Mouse (Mus musculus): ENCODE data around the gene Klhl21. TPM values are rescaled to one million over a fixed set of nuclear protein-coding genes. Genes with fewer than 3 reads are reported as not detected.

The Klhl21 gene
- polyA plus RNA-seq, 1 experiment from 2014 or later = 5.9 TPM

- H3K4me2 ChIP-seq (ENCODE audit: low read length) = no peak overlapping the region
- no peak overlapping the region for H3K27ac ChIP-seq (ENCODE audit: low read depth)
- WGBS = 89% methylated on average over 8 of the region's 8 CpGs
- H3K27me3 ChIP-seq (replicated peaks; ENCODE audit: control insufficient read depth, insufficient read depth, low read length) = no peaks in the 10 kb centered on the region
- H3K4me3 ChIP-seq (ENCODE audit: low read depth, low read length) = no peak overlapping the region
- peaks cover 21% of the 10 kb centered on the region for H3K4me1 ChIP-seq (replicated peaks; ENCODE audit: control insufficient read depth, insufficient read depth, low read length)
- ATAC-seq (replicated peaks; ENCODE audit: low FRiP score, low TSS enrichment, low read depth) (no peak), DNase-seq (ENCODE audit: low spot score) (no peak)
- no peaks in the 10 kb centered on the region for H3K9me3 ChIP-seq (ENCODE audit: control insufficient read depth, low read length)
- peaks cover 69% of the 10 kb centered on the region for H3K36me3 ChIP-seq (ENCODE audit: control insufficient read depth, insufficient read depth, low read length)
- no peak overlapping the region for H3K9ac ChIP-seq (ENCODE audit: low read length)
Measured at GRCm38 (mm10) chr4:152022506-152022905, 13.9 kb downstream of the Klhl21 start.

- Histone ChIP-seq H3K4me2 (ENCODE audit: low read length) (no peak overlapping the region), H3K36me3 (ENCODE audit: control insufficient read depth, insufficient read depth, low read length) (peaks cover 53% of the 10 kb centered on the region), H3K27ac (ENCODE audit: low read depth) (no peak overlapping the region), H3K9me3 (ENCODE audit: control insufficient read depth, low read length) (no peaks in the 10 kb centered on the region), H3K4me1 (replicated peaks; ENCODE audit: control insufficient read depth, insufficient read depth, low read length) (peaks cover 29% of the 10 kb centered on the region), H3K9ac (ENCODE audit: low read length) (no peak overlapping the region; the same call in 1 of the 2 replicates), H3K4me3 (ENCODE audit: low read depth, low read length) (no peak overlapping the region), H3K27me3 (replicated peaks; ENCODE audit: control insufficient read depth, insufficient read depth, low read length) (no peaks in the 10 kb centered on the region)
- 90% methylated on average over 11 of the region's 11 CpGs for WGBS
- DNase-seq (ENCODE audit: low spot score) (no peak), ATAC-seq (replicated peaks; ENCODE audit: low FRiP score, low TSS enrichment, low read depth) (no peak)
Measured at GRCm38 (mm10) chr4:152024525-152024924, 15.9 kb downstream of the Klhl21 start.

- peak overlapping the region; percentile 97 for H3K4me2 ChIP-seq (ENCODE audit: low read length)
- no peaks in the 10 kb centered on the region for H3K27me3 ChIP-seq (replicated peaks; ENCODE audit: control insufficient read depth, insufficient read depth, low read length)
- peak overlapping the region; percentile 64; the same call in 1 of the 2 replicates for H3K27ac ChIP-seq (ENCODE audit: low read depth)
- H3K4me1 ChIP-seq (replicated peaks; ENCODE audit: control insufficient read depth, insufficient read depth, low read length) = peaks cover 29% of the 10 kb centered on the region
- no peaks in the 10 kb centered on the region for H3K9me3 ChIP-seq (ENCODE audit: control insufficient read depth, low read length)
- ATAC-seq (replicated peaks; ENCODE audit: low FRiP score, low TSS enrichment, low read depth) (peak; percentile 67), DNase-seq (ENCODE audit: low spot score) (peak; percentile 72)
- 2% methylated on average over 38 of the region's 41 CpGs for WGBS
- H3K4me3 ChIP-seq (ENCODE audit: low read depth, low read length) = peak overlapping the region; percentile 69
- peak overlapping the region; percentile 69 for H3K9ac ChIP-seq (ENCODE audit: low read length)
- H3K36me3 ChIP-seq (ENCODE audit: control insufficient read depth, insufficient read depth, low read length) = peaks cover 29% of the 10 kb centered on the region
Measured at GRCm38 (mm10) chr4:152026751-152027508, 18.3 kb downstream of the Klhl21 start.

- Histone ChIP-seq H3K4me2 (ENCODE audit: low read length) (peak within 1 kb of the TSS; percentile 97), H3K27ac (ENCODE audit: low read depth) (peak within 1 kb of the TSS; percentile 64; the same call in 1 of the 2 replicates), H3K9me3 (ENCODE audit: control insufficient read depth, low read length) (no peaks in the 10 kb centered on the region), H3K36me3 (ENCODE audit: control insufficient read depth, insufficient read depth, low read length) (peaks cover 23% of the 10 kb centered on the region), H3K27me3 (replicated peaks; ENCODE audit: control insufficient read depth, insufficient read depth, low read length) (no peaks in the 10 kb centered on the region), H3K9ac (ENCODE audit: low read length) (peak within 1 kb of the TSS; percentile 69), H3K4me3 (ENCODE audit: low read depth, low read length) (peak within 1 kb of the TSS; percentile 69), H3K4me1 (replicated peaks; ENCODE audit: control insufficient read depth, insufficient read depth, low read length) (peaks cover 29% of the 10 kb centered on the region)
- ATAC-seq (replicated peaks; ENCODE audit: low FRiP score, low TSS enrichment, low read depth) (peak; percentile 97), DNase-seq (ENCODE audit: low spot score) (peak; percentile 92)
- WGBS = 0% methylated on average over 35 of the region's 35 CpGs
Measured at GRCm38 (mm10) chr4:152027524-152027923, 18.9 kb downstream of the Klhl21 start, which contains the start of gene Zbtb48. TSS of gene Zbtb48 (minus strand) at chr4:152027671.

- Histone ChIP-seq H3K27me3 (replicated peaks; ENCODE audit: control insufficient read depth, insufficient read depth, low read length) (no peaks in the 10 kb centered on the region), H3K4me1 (replicated peaks; ENCODE audit: control insufficient read depth, insufficient read depth, low read length) (peaks cover 29% of the 10 kb centered on the region), H3K4me2 (ENCODE audit: low read length) (peak overlapping the region; percentile 86; the same call in 1 of the 2 replicates), H3K27ac (ENCODE audit: low read depth) (no peak overlapping the region), H3K4me3 (ENCODE audit: low read depth, low read length) (no peak overlapping the region), H3K36me3 (ENCODE audit: control insufficient read depth, insufficient read depth, low read length) (peaks cover 14% of the 10 kb centered on the region), H3K9ac (ENCODE audit: low read length) (no peak overlapping the region), H3K9me3 (ENCODE audit: control insufficient read depth, low read length) (no peaks in the 10 kb centered on the region)
- ATAC-seq (replicated peaks; ENCODE audit: low FRiP score, low TSS enrichment, low read depth) (no peak), DNase-seq (ENCODE audit: low spot score) (no peak)
- 64% methylated on average over 15 of the region's 15 CpGs for WGBS
Measured at GRCm38 (mm10) chr4:152028456-152028855, 19.9 kb downstream of the Klhl21 start.

GRCm38 (mm10) chr4:152029087-152029486 is 20.5 kb downstream of the Klhl21 start:
- 48% methylated on average over 5 of the region's 5 CpGs for WGBS
- no peak for ATAC-seq (replicated peaks; ENCODE audit: low FRiP score, low TSS enrichment, low read depth)
- no peaks in the 10 kb centered on the region for H3K9me3 ChIP-seq (ENCODE audit: control insufficient read depth, low read length)

GRCm38 (mm10) chr4:152029997-152030396 is 21.4 kb downstream of the Klhl21 start:
- DNase-seq (ENCODE audit: low spot score) (no peak), ATAC-seq (replicated peaks; ENCODE audit: low FRiP score, low TSS enrichment, low read depth) (no peak)
- Histone ChIP-seq H3K36me3 (ENCODE audit: control insufficient read depth, insufficient read depth, low read length) (0 out of 2 replicates have a peak, but pooled peaks cover 6% of the 10 kb centered on the region), H3K4me3 (ENCODE audit: low read depth, low read length) (no peak overlapping the region), H3K4me2 (ENCODE audit: low read length) (no peak overlapping the region), H3K9me3 (ENCODE audit: control insufficient read depth, low read length) (no peaks in the 10 kb centered on the region), H3K27ac (ENCODE audit: low read depth) (no peak overlapping the region), H3K9ac (ENCODE audit: low read length) (no peak overlapping the region), H3K4me1 (replicated peaks; ENCODE audit: control insufficient read depth, insufficient read depth, low read length) (peaks cover 25% of the 10 kb centered on the region), H3K27me3 (replicated peaks; ENCODE audit: control insufficient read depth, insufficient read depth, low read length) (no peaks in the 10 kb centered on the region)
- 73% methylated on average over 4 of the region's 4 CpGs for WGBS

More at GRCm38 (mm10) chr4:152029087-152029486, 20.5 kb downstream of the Klhl21 start:
- no peaks in the 10 kb centered on the region for H3K27me3 ChIP-seq (replicated peaks; ENCODE audit: control insufficient read depth, insufficient read depth, low read length)
- H3K4me1 ChIP-seq (replicated peaks; ENCODE audit: control insufficient read depth, insufficient read depth, low read length) = peaks cover 29% of the 10 kb centered on the region
- DNase-seq (ENCODE audit: low spot score) = no peak
- no peak overlapping the region for H3K4me2 ChIP-seq (ENCODE audit: low read length)
- no peak overlapping the region for H3K9ac ChIP-seq (ENCODE audit: low read length)
- H3K36me3 ChIP-seq (ENCODE audit: control insufficient read depth, insufficient read depth, low read length) = peaks cover 12% of the 10 kb centered on the region; the same call in 1 of the 2 replicates
- no peak overlapping the region for H3K27ac ChIP-seq (ENCODE audit: low read depth)
- H3K4me3 ChIP-seq (ENCODE audit: low read depth, low read length) = no peak overlapping the region

GRCm38 (mm10) chr4:152032922-152033321 is 24.3 kb downstream of the Klhl21 start:
- H3K4me1 ChIP-seq (replicated peaks; ENCODE audit: control insufficient read depth, insufficient read depth, low read length) = peaks cover 6% of the 10 kb centered on the region; the same call in 1 of the 2 replicates
- no peak overlapping the region for H3K9ac ChIP-seq (ENCODE audit: low read length)
- DNase-seq (ENCODE audit: low spot score) (no peak), ATAC-seq (replicated peaks; ENCODE audit: low FRiP score, low TSS enrichment, low read depth) (no peak)
- H3K9me3 ChIP-seq (ENCODE audit: control insufficient read depth, low read length) = no peaks in the 10 kb centered on the region
- H3K4me3 ChIP-seq (ENCODE audit: low read depth, low read length) = no peak overlapping the region
- no peak overlapping the region for H3K27ac ChIP-seq (ENCODE audit: low read depth)
- 85% methylated on average over 13 of the region's 13 CpGs for WGBS
- no peaks in the 10 kb centered on the region for H3K27me3 ChIP-seq (replicated peaks; ENCODE audit: control insufficient read depth, insufficient read depth, low read length)
- H3K4me2 ChIP-seq (ENCODE audit: low read length) = no peak overlapping the region
- H3K36me3 ChIP-seq (ENCODE audit: control insufficient read depth, insufficient read depth, low read length) = no peaks in the 10 kb centered on the region
